Mouse (Mus musculus) layer of hippocampus, adult 2 months (tissue): ENCODE results near the gene Mras. TPM values are rescaled to one million over a fixed set of nuclear protein-coding genes. Genes with fewer than 3 reads are reported as not detected.

Experiments
- DNase-seq, 2 experiments: peaks; one replicate each; pipeline ENCODE4 v3.0.0; 2022; ENCODE audit warnings: low spot score in 2 of 2
- H3K27ac ChIP-seq: fragments of 200-600 bp; 2 replicates; pipeline ENCODE4 v1.8.1; 2022
- H3K4me3 ChIP-seq: fragments of 200-600 bp; 2 replicates; pipeline ENCODE4 v1.8.1; 2022; ENCODE audit warnings: mild to moderate bottlenecking
- CTCF ChIP-seq: fragments of 200-600 bp; conservative IDR thresholded peaks from 2 replicates; pipeline ENCODE4 v1.8.1; 2022; ENCODE audit warnings: antibody characterized with exemption, mild to moderate bottlenecking, moderate library complexity
- total RNA-seq, 2 experiments: library from RNA; stranded (reverse); gene quantifications; 2 replicates each; pipeline ENCODE4 v1.2.3; 2021

The Mras gene
- total RNA-seq, 2 experiments from 2014 or later: 138 to 141 TPM

- H3K4me3 ChIP-seq: peak within 1 kb of the TSS; percentile 53
- H3K27ac ChIP-seq: no peak within 1 kb of the TSS
- TF ChIP-seq CTCF: peak; percentile 16
- peak in 1 of 2 experiments; percentile 33 for DNase-seq
Observed at GRCm38 (mm10) chr9:99357921-99358692, 79.1 kb downstream of the Mras start, which contains the start of gene Esyt3. Esyt3 (minus strand) TSS chr9:99358557.

- no peak for DNase-seq
- Histone ChIP-seq H3K27ac (no peak overlapping the region), H3K4me3 (peak overlapping the region; percentile 53)
- TF ChIP-seq CTCF: no peak
Observed at GRCm38 (mm10) chr9:99357561-99357920, 79.6 kb downstream of the Mras start.

DNA sequence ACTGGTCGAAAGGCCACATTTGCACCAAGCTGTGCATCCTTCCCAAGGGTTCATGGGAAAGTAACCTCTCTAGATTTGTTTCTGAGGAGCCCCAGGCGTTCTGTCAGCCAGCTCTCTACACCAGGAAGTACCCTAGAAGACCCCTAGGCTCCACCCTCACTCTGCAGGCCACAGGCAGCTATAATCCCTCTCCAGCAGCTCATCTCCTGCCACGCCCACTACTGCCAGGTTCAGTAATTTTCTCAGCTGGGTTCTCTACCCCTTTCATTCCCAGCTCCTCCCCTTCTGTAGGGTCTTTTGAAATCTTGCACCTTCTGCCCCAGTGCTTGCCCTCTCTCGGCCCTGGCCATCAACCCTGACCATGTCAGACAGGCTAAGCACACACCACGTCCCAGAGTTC lies 81.2 kb downstream of the Mras start:
- DNase-seq: no peak
- H3K4me3 ChIP-seq: no peak overlapping the region
- no peak overlapping the region for H3K27ac ChIP-seq
- no peak for TF ChIP-seq CTCF

GRCm38 (mm10) chr9:99354796-99355195 lies 82.4 kb downstream of the Mras start:
- Histone ChIP-seq H3K27ac (no peak overlapping the region), H3K4me3 (no peak overlapping the region)
- DNase-seq: no peak
- TF ChIP-seq CTCF: no peak

DNA sequence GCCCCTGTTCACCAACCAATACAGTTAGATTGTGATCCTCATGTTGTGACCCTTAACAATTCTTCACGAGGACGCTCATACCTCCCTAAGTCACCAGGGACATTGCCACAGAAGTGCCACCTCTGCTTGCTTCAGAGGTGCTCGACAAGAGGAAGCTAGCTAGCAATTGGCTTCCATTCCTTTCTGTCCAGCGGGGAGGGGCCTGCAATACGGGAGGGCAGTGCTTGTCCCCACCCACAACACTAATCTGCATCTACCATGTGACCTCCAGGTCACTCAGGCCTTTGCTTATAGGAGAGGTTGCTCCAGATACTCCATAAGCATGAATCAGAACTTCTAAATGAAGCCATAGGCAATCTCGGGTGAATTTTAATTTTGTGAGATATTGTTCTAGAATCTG lies 83.8 kb downstream of the Mras start:
- no peak for DNase-seq
- H3K4me3 ChIP-seq: no peak overlapping the region
- no peak for TF ChIP-seq CTCF
- H3K27ac ChIP-seq: no peak overlapping the region

DNA sequence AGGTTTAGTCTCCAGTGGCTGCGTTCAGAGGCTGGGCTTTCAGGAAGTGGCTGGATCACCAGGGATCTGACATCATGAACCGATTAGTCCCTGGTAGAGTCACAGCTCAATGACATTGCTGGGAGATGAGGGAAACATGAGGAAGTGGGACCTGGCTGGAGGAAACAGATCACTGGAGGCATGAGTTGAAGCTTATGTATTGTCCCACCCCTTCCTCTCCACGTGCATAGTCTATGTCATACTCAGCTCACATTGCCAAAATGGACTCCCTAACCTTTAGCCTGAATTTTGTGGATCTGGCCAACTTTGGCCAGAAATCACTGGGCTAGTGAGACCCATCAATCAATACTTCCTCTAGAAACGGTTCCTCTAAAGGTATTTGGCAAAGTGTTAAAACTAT lies 84.2 kb downstream of the Mras start:
- TF ChIP-seq CTCF: no peak
- no peak overlapping the region for H3K4me3 ChIP-seq
- no peak for DNase-seq
- H3K27ac ChIP-seq: no peak overlapping the region

- TF ChIP-seq CTCF: no peak
- Histone ChIP-seq H3K4me3 (no peak overlapping the region), H3K27ac (peak overlapping the region; percentile 66; the same call in 1 of the 2 replicates)
- DNase-seq: peak; percentile 52 to 79
Observed at GRCm38 (mm10) chr9:99345351-99345792, 91.8 kb downstream of the Mras start.

GRCm38 (mm10) chr9:99341600-99341999 lies 95.6 kb downstream of the Mras start:
- no peak for TF ChIP-seq CTCF
- no peak overlapping the region for H3K27ac ChIP-seq
- H3K4me3 ChIP-seq: no peak overlapping the region
- no peak for DNase-seq

- H3K4me3 ChIP-seq: no peak overlapping the region
- H3K27ac ChIP-seq: no peak overlapping the region
- no peak for DNase-seq
- TF ChIP-seq CTCF: no peak
Observed at GRCm38 (mm10) chr9:99340126-99340525, 97.1 kb downstream of the Mras start.

- DNase-seq: no peak
- H3K27ac ChIP-seq: no peak overlapping the region
- TF ChIP-seq CTCF: peak; percentile 61
- H3K4me3 ChIP-seq: no peak overlapping the region
Observed at GRCm38 (mm10) chr9:99339182-99339581, 98.0 kb downstream of the Mras start.

DNA sequence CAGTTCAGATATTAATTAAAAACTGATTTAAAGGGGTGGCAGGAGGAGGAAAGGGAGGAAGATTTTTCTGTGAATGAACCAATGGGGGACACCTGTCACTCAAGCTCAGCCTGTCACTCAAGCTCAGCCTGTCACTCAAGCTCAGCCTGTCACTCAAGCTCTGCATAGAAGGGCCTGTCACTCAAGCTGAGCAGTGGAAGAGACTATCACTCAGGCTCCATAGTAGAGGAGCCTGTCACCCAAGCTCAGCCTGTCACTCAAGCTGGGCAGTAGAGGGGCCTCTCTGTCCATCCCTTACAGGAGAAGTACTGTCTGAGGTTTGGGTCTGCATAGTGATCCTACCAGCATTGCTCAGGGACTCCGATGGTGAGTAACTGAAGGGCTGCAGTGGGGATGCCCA lies 98.9 kb downstream of the Mras start:
- DNase-seq: no peak
- Histone ChIP-seq H3K27ac (no peak overlapping the region), H3K4me3 (no peak overlapping the region)
- TF ChIP-seq CTCF: no peak

GRCm38 (mm10) chr9:99336538-99336937 lies 100.6 kb downstream of the Mras start:
- no peak for DNase-seq
- Histone ChIP-seq H3K27ac (no peak overlapping the region), H3K4me3 (no peak overlapping the region)
- no peak for TF ChIP-seq CTCF

Other genes starting within 250 kb of the Mras start
- not detected for gene Faiml, start 200.1 kb downstream of the Mras start, total RNA-seq
- 10 to 100 TPM; 27.5 to 34.0 TPM for gene Cep70, start 194.0 kb downstream of the Mras start, total RNA-seq
- gene Esyt3, start 78.8 kb downstream of the Mras start, total RNA-seq: 1 to 10 TPM; 1.7 to 1.9 TPM
- under 1 TPM; 0.61 to 0.77 TPM for gene Nme9, start 14.1 kb upstream of the Mras start, total RNA-seq
- gene Armc8, start 131.5 kb upstream of the Mras start, total RNA-seq: 10 to 100 TPM; 57.8 to 58.0 TPM
- 10 to 100 TPM; 12.5 to 16.1 TPM for gene Dbr1, start 138.4 kb upstream of the Mras start, total RNA-seq
- gene A4gnt, start 175.1 kb upstream of the Mras start, total RNA-seq: under 1 TPM in 1 of 2 experiments, not detected in 1; 0.12 TPM
- gene Dzip1l, start 192.1 kb upstream of the Mras start, total RNA-seq: 10 to 100 TPM; 24.1 to 24.4 TPM